Mouse (Mus musculus) midbrain, embryonic 15.5 days (tissue): ENCODE measurements around the gene Tex14. TPM values are rescaled to one million over a fixed set of nuclear protein-coding genes. Genes with fewer than 3 reads are reported as not detected.
"Not testable (repeated sequence)": the region's sequence is repeated elsewhere in the genome, so short reads cannot be mapped to it uniquely, and the experiment has no call there.

Experiments used
- ATAC-seq: fragments of 200-750 bp; cut with Nextera tagmentation; replicated peaks from 2 replicates; pipeline ENCODE4 v1.8.0; 2017; ENCODE audit warnings: moderate TSS enrichment
- H3K27ac ChIP-seq: fragments of 300-500 bp; sonication (generic); 2 replicates; pipeline ENCODE4 v1.5.1; 2015; ENCODE audit warnings: mild to moderate bottlenecking, inconsistent platforms
- H3K27me3 ChIP-seq: fragments of 300-500 bp; sonication (generic); replicated peaks from 2 replicates; pipeline ENCODE4 v1.6.1; 2015; ENCODE audit warnings: inconsistent platforms
- H3K36me3 ChIP-seq: fragments of 300-500 bp; sonication (generic); replicated peaks from 2 replicates; pipeline ENCODE4 v1.6.1; 2015; ENCODE audit warnings: inconsistent platforms
- H3K4me1 ChIP-seq: fragments of 300-500 bp; sonication (generic); 2 replicates; pipeline ENCODE4 v1.6.1; 2015; ENCODE audit warnings: inconsistent platforms
- H3K4me2 ChIP-seq: fragments of 300-500 bp; sonication (generic); 2 replicates; pipeline ENCODE4 v1.6.1; 2015; ENCODE audit warnings: inconsistent platforms, mild to moderate bottlenecking, moderate library complexity
- H3K4me3 ChIP-seq: fragments of 300-500 bp; sonication (generic); 2 replicates; pipeline ENCODE4 v1.5.1; 2015; ENCODE audit warnings: mild to moderate bottlenecking, inconsistent platforms
- H3K9ac ChIP-seq: fragments of 300-500 bp; sonication (generic); 2 replicates; pipeline ENCODE4 v1.6.1; 2015; ENCODE audit warnings: mild to moderate bottlenecking, inconsistent platforms
- H3K9me3 ChIP-seq: fragments of 300-500 bp; sonication (generic); 2 replicates; pipeline ENCODE4 v1.6.1; 2016; ENCODE audit warnings: inconsistent platforms
- WGBS: fragments of 180-500 bp; shearing (Covaris S2); methylation state at CpG from one replicate; pipeline ENCODE4 v1.1.7; 2015; ENCODE audit warnings: mixed read lengths; 5-methylcytosine and 5-hydroxymethylcytosine counted together
- polyA plus RNA-seq: library from polyadenylated mRNA; unstranded; fragments of >200 nt; fragmentation: Nextera tagmentation; extraction: Ambion mirVana; gene quantifications from 2 replicates; pipeline ENCODE4 v1.2.1, GENCODE M21; 2015

Tex14 gene
- polyA plus RNA-seq, 1 experiment from 2014 or later = 0.28 TPM

- Histone ChIP-seq H3K4me2 (peak overlapping the region; percentile 60), H3K9ac (peak overlapping the region; percentile 80), H3K4me3 (peak overlapping the region; percentile 66), H3K27ac (peak overlapping the region; percentile 97), H3K36me3 (no peaks in the 10 kb centered on the region), H3K4me1 (peaks cover 7% of the 10 kb centered on the region), H3K27me3 (no peaks in the 10 kb centered on the region), H3K9me3 (no peaks in the 10 kb centered on the region)
- 2% methylated on average over 58 of the region's 58 CpGs for WGBS
- peak; percentile 89 for ATAC-seq
These were observed 583 bp upstream of the Tex14 start for GRCm38 (mm10) chr11:87404111-87404853.

GRCm38 (mm10) chr11:87413412-87413811 is 8.5 kb downstream of the Tex14 start:
- H3K27me3 ChIP-seq, ATAC-seq, H3K4me1 ChIP-seq, H3K4me2 ChIP-seq, H3K27ac ChIP-seq, H3K4me3 ChIP-seq, H3K9me3 ChIP-seq, H3K36me3 ChIP-seq, H3K9ac ChIP-seq: not testable (repeated sequence)
- WGBS = 67% methylated on average over 3 of the region's 3 CpGs

DNA sequence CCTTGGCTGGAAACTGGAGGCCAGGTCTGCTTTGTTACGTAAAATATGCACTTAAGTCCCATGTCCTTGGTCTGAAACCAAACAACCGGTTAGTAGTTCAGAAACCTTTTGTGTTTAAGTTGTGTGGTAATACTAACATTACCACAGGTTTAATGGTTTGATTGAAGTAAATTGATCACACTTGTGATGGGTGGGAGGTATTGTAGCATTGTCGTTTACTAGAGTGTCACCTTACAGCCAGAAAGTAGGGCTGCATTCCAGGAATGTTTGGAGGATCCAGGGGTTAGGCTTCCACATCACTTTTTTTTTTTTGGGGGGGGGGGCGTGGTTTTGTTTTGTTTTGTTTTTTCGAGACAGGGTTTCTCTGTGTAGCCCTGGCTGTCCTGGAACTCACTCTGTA is 11.3 kb downstream of the Tex14 start:
- 59% methylated on average over 5 of the region's 5 CpGs for WGBS
- Histone ChIP-seq H3K9me3 (no peaks in the 10 kb centered on the region), H3K27me3 (no peaks in the 10 kb centered on the region), H3K4me2 (no peak overlapping the region), H3K27ac (no peak overlapping the region), H3K4me1 (no peaks in the 10 kb centered on the region), H3K4me3 (no peak overlapping the region), H3K9ac (no peak overlapping the region), H3K36me3 (no peaks in the 10 kb centered on the region)
- no peak for ATAC-seq

DNA sequence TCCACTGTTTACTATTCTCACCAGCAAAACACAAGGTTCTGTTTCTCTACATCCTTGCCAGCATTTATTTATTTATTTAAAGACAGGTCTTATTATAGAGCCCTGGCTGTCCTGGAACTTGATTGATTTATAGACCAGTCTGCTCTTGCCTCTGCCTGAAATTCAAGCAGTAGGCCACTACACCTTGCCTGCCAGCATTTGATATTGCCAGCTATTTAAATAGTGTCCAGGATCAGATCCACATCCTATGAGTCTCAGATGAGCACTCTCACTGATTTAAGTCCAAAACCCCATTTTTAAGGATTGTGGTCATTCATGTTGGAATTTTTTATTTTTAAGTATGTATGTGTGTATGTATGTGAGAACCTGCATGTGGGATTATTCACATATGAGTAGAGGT is 16.0 kb downstream of the Tex14 start:
- Histone ChIP-seq H3K9me3 (no peaks in the 10 kb centered on the region), H3K27ac (no peak overlapping the region), H3K4me2 (no peak overlapping the region), H3K9ac (no peak overlapping the region), H3K36me3 (no peaks in the 10 kb centered on the region), H3K4me1 (peaks cover 15% of the 10 kb centered on the region), H3K27me3 (no peaks in the 10 kb centered on the region), H3K4me3 (no peak overlapping the region)
- no peak for ATAC-seq

DNA sequence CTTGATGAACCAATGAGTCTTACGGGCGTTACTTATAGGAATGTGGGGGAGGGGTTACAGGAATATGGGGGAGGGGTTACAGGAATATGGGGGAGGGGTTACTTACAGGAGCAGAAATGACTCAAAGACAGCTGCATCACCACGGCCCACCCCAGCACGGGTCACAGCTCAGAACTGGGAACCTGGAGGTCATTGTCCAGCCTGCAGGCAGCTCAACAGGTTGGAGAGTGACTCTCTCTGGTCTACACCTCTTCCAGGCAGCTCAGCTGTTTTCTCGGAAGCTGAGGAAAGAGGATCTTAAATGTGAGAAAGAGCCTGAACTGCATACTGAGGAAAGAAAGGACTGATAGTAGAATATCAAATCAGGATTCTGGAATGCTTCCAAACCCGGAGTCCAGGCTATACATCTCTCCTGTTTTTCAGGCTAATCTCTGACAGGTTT is 16.9 kb downstream of the Tex14 start:
- Histone ChIP-seq H3K4me2 (peak overlapping the region; percentile 56), H3K4me3 (peak overlapping the region; percentile 44), H3K9ac (peak overlapping the region; percentile 46), H3K27ac (peak overlapping the region; percentile 87), H3K27me3 (no peaks in the 10 kb centered on the region), H3K4me1 (peaks cover 17% of the 10 kb centered on the region), H3K36me3 (no peaks in the 10 kb centered on the region), H3K9me3 (no peaks in the 10 kb centered on the region)
- ATAC-seq = no peak
- 19% methylated on average over 6 of the region's 6 CpGs for WGBS

DNA sequence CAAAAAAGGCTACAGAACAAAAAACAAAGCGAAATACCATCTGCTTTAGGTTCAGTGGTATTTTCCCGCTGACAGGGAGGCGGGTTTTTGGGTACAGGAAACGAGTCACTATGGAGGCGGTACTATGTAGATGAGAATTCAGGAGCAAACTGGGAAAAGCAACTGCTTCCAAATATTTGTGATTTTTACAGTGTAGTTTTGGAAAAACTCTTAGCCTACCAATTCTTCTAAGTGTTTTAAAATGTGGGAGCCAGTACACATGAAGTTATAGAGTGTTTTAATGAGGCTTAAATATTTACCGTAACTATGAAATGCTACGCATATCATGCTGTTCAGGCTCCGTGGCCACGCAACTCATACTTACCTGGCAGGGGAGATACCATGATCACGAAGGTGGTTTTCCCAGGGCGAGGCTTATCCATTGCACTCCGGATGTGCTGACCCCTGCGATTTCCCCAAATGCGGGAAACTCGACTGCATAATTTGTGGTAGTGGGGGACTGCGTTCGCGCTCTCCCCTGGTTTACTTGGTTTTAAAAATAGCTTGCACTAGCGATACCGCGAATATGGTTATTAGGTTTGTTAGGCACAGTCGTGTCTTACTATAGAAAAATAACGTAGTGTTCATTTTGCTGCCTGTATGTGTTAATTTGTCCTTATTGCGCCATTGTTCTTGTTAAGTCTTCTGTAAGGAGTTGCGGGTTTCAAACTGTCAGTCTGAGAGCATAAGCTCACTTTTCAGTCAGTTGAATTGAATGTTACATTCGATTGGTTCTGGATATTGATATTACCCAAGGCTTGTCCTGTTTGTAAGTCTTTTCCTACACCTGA is 17.9 kb downstream of the Tex14 start:
- H3K4me2 ChIP-seq = peak overlapping the region; percentile 56
- H3K36me3 ChIP-seq = no peaks in the 10 kb centered on the region
- H3K9me3 ChIP-seq = no peaks in the 10 kb centered on the region
- peak overlapping the region; percentile 44 for H3K4me3 ChIP-seq
- H3K27ac ChIP-seq = peak overlapping the region; percentile 87
- under 1% methylated on average over 26 of the region's 26 CpGs for WGBS
- peak overlapping the region; percentile 46 for H3K9ac ChIP-seq
- no peaks in the 10 kb centered on the region for H3K27me3 ChIP-seq
- H3K4me1 ChIP-seq = peaks cover 21% of the 10 kb centered on the region
- ATAC-seq = peak; percentile 87

DNA sequence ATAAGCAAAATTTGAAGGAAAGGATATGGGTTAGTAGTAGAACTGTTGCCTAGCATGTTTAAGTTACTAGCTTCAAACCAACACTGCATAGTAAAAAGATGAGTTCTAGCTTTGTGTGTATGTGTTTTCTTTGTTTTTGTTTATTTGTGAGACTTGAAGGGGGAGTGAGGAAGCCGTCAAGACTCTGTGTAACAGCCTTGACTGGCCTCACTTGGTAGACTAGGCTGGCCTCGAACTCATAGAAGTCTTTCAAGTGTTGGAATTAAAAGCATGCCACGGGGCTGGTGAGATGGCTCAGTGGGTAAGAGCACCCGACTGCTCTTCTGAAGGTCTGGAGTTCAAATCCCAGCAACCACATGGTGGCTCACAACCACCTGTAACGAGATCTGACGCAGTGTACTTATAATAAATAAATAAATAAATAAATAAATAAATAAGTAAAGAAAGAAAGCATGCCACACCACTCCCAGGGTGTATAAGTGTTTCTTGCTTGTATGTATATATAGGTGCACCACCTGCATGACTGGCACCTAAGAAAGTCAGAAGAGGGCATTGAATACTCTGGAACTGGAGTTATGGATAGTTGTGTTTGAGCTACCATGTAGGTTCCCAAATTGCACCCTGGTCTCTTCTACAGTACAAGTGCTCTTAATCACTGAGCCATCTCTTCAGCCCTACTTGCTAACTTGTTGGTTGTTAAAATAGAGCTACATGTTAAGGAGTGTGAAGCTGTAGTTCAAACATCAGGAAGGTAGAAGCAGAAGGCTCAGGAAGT is 18.9 kb downstream of the Tex14 start:
- peak overlapping the region; percentile 16; the same call in 1 of the 2 replicates for H3K4me2 ChIP-seq
- no peaks in the 10 kb centered on the region for H3K27me3 ChIP-seq
- peak overlapping the region; percentile 87 for H3K27ac ChIP-seq
- H3K9me3 ChIP-seq = no peaks in the 10 kb centered on the region
- H3K4me1 ChIP-seq = peaks cover 21% of the 10 kb centered on the region
- no peak overlapping the region for H3K9ac ChIP-seq
- H3K36me3 ChIP-seq = no peaks in the 10 kb centered on the region
- WGBS = 51% methylated on average over 6 of the region's 6 CpGs
- no peak for ATAC-seq
- no peak overlapping the region for H3K4me3 ChIP-seq

DNA sequence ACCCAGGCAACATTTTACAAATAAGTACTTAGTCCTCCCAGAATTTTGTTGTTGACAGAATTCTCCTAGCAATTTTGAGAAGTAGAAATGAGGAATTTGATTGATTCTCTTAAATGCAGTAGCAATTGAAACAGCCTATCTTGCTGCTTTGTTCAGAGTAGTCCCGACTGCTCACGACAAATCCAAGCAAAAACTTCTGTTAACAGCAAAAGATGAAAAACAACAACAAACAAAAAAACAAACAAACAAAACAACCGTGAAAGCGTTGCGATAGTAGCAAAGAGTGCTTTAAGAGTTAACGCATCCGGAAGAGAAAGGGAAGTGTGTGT is 21.2 kb downstream of the Tex14 start:
- ATAC-seq = no peak

GRCm38 (mm10) chr11:87426450-87427250 is 21.8 kb downstream of the Tex14 start:
- H3K9me3 ChIP-seq, H3K27me3 ChIP-seq, H3K36me3 ChIP-seq: not testable (repeated sequence)
- H3K4me2 ChIP-seq = peak overlapping the region; percentile 42
- WGBS = under 1% methylated on average over 24 of the region's 24 CpGs
- H3K9ac ChIP-seq = peak overlapping the region; percentile 16; the same call in 1 of the 2 replicates
- peak; percentile 91 for ATAC-seq
- peaks cover 21% of the 10 kb centered on the region for H3K4me1 ChIP-seq
- peak overlapping the region; percentile 83 for H3K27ac ChIP-seq
- H3K4me3 ChIP-seq = peak overlapping the region; percentile 28

More for the DNA sequence above, 21.2 kb downstream of the Tex14 start:
- no peaks in the 10 kb centered on the region for H3K27me3 ChIP-seq
- H3K36me3 ChIP-seq = no peaks in the 10 kb centered on the region
- peak overlapping the region; percentile 66 for H3K27ac ChIP-seq
- peak overlapping the region; percentile 28 for H3K4me3 ChIP-seq
- WGBS = 1% methylated on average over 7 of the region's 7 CpGs
- no peaks in the 10 kb centered on the region for H3K9me3 ChIP-seq
- H3K4me1 ChIP-seq = peaks cover 21% of the 10 kb centered on the region
- H3K4me2 ChIP-seq = peak overlapping the region; percentile 42
- H3K9ac ChIP-seq = peak overlapping the region; percentile 16; the same call in 1 of the 2 replicates

GRCm38 (mm10) chr11:87427273-87428050 is 22.6 kb downstream of the Tex14 start:
- no peak overlapping the region for H3K4me3 ChIP-seq
- H3K9me3 ChIP-seq = no peaks in the 10 kb centered on the region
- H3K36me3 ChIP-seq = no peaks in the 10 kb centered on the region
- ATAC-seq = no peak
- peak overlapping the region; percentile 83 for H3K27ac ChIP-seq
- H3K4me1 ChIP-seq = peaks cover 16% of the 10 kb centered on the region
- whole genome bisulfite sequencing = 39% methylated on average over 1 of the region's 1 CpGs
- no peaks in the 10 kb centered on the region for H3K27me3 ChIP-seq
- no peak overlapping the region for H3K4me2 ChIP-seq
- H3K9ac ChIP-seq = no peak overlapping the region

DNA sequence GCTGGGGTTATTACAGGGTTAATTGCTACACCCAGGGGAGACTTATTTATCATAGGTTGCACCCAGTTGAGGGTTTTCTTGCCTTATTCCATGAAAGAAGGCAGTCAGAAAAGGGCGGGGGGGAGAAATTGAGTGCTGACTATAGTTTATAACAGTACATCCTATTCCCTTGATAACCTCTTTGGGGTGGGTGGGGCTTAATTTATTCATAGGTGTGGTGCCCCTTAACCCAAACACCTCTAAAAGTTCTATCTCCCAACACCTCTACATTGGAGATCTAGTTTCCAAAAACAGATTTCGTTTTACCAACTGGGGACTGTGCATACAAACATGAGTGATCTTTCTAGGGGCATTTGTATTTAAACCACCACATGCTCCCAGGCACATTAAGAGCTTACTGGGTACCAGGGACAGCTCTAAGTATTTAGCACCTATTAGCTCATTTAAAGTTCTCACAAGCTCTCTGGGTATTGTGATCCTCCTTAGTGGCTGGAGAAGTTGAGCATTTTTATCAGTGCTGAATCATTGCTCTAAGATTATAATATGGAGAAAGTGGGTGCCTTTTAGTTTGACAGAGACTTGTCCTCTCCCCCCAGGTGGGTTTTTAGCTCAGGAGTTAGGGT is 23.3 kb downstream of the Tex14 start:
- Histone ChIP-seq H3K9ac (no peak overlapping the region), H3K4me3 (no peak overlapping the region), H3K4me1 (peaks cover 14% of the 10 kb centered on the region), H3K27me3 (no peaks in the 10 kb centered on the region), H3K36me3 (no peaks in the 10 kb centered on the region), H3K4me2 (no peak overlapping the region), H3K27ac (no peak overlapping the region; the same call in 1 of the 2 replicates), H3K9me3 (no peaks in the 10 kb centered on the region)
- no peak for ATAC-seq
- 72% methylated on average over 2 of the region's 2 CpGs for WGBS
